In the genomic region with DNA sequence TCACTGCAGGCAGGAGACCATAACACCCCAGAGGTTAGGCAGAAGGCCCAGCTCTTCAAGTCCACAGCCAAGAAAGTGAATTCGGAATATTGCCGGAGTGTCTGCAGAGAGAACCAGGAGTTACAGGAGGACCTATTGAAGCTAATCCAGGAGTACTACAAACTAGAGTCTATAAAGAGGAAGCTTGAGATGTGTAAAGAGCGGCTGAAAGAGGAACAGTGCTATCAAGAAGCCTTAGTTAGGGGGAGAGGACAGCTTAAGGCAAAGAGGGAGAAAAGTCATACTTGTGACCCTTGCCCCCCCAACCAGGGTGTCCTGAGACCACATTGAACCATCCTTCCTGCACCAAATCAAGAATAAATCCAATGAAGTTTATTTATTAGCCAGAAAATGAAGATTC, we compare ENCODE assay signal across 31 mouse cellular contexts. TPM values are rescaled to one million over a fixed set of nuclear protein-coding genes. Genes with fewer than 3 reads are reported as not detected.
DNase-seq lines count a peak whose midpoint lies in the region; ATAC-seq and TF ChIP-seq lines count a peak whose summit lies in the region.
"Had no signal": no experiment of that assay in that cellular context is flagged by ENCODE, and none has a peak within 500 bp of the region (broad histone marks: within the 10 kb centered on the region; RNA-seq: fewer than 3 reads in every experiment).

No protein-coding gene starts in this region.

- ATAC-seq in granulocyte monocyte progenitor cell, adult 5-6 weeks (replicated peaks; ENCODE audit: poor library complexity, severe bottlenecking): peak; percentile 79
- ATAC-seq in neutrophil, adult 5-6 weeks (ENCODE audit: extremely low read depth, insufficient number of reproducible peaks, low FRiP score, poor library complexity, severe bottlenecking): 0 out of 2 replicates have a peak, but pooled peaks have one; percentile 26
- ATAC-seq in hindbrain, embryonic 14.5 days (ENCODE audit: low FRiP score): no peak
- ATAC-seq: forebrain, embryonic 13.5 days; forebrain, embryonic 16.5 days; intestine, postnatal 0 days had no signal

- H3K4me3 ChIP-seq in E14TG2a.4 (replicated peaks; ENCODE audit: low read length) (peak overlapping the region; percentile 89), MEL (ENCODE audit: control insufficient read depth in 1 of 2, insufficient read depth in 1 of 2, low read depth in 2 of 2, low read length in 2 of 2) (no peak overlapping the region)
- no peak overlapping the region for H3K4me3 ChIP-seq in hindbrain, embryonic 14.5 days (replicated peaks; ENCODE audit: low read length)
- H3K4me3 ChIP-seq: forebrain, embryonic 10.5 days; forebrain, embryonic 13.5 days; gastrocnemius, adult 2 months; heart, adult 2 months; heart, embryonic 10.5 days; heart, embryonic 13.5 days; hindbrain, embryonic 15.5 days had no signal

- TF ChIP-seq CTCF in E14TG2a.4 (conservative IDR thresholded peaks at IDR 0.05; ENCODE audit: low read length): no peak
- no peak for TF ChIP-seq CTCF in MEL (IDR thresholded peaks at IDR 0.05 in 2 of 3, conservative IDR thresholded peaks at IDR 0.05 in 1 of 3; ENCODE audit: control insufficient read depth in 1 of 3, insufficient read depth in 1 of 3, low read depth in 2 of 3, low read length in 3 of 3, poor library complexity in 1 of 3, severe bottlenecking in 1 of 3)

- no peak overlapping the region for H3K9ac ChIP-seq in MEL (ENCODE audit: control insufficient read depth, low read depth, low read length, poor library complexity, severe bottlenecking)
- H3K9ac ChIP-seq in hindbrain, embryonic 14.5 days: no peak overlapping the region
- H3K9ac ChIP-seq: forebrain, embryonic 13.5 days; heart, embryonic 13.5 days; hindbrain, embryonic 15.5 days had no signal

- no peak overlapping the region for H3K4me2 ChIP-seq in hindbrain, embryonic 14.5 days (replicated peaks)
- H3K4me2 ChIP-seq: forebrain, embryonic 13.5 days; heart, embryonic 13.5 days; hindbrain, embryonic 15.5 days had no signal

- TF ChIP-seq POLR2A in MEL (IDR thresholded peaks at IDR 0.05; ENCODE audit: control insufficient read depth in 1 of 2, insufficient read depth in 1 of 2, low read depth in 1 of 2, low read length in 2 of 2, poor library complexity in 1 of 2): no peak

- H3K9me3 ChIP-seq in E14TG2a.4 (ENCODE audit: low read length) (no peaks in the 10 kb centered on the region), MEL (replicated peaks; ENCODE audit: insufficient read depth, low read length) (no peaks in the 10 kb centered on the region)
- no peaks in the 10 kb centered on the region for H3K9me3 ChIP-seq in hindbrain, embryonic 14.5 days (ENCODE audit: control insufficient read depth, low read length)
- H3K9me3 ChIP-seq: forebrain, embryonic 10.5 days; forebrain, embryonic 13.5 days; heart, embryonic 10.5 days; heart, embryonic 13.5 days; hindbrain, embryonic 15.5 days had no signal

- WGBS in hindbrain, embryonic 14.5 days: 92% methylated on average over 3 of the region's 3 CpGs

- no peak for TF ChIP-seq RAD21 in MEL (IDR thresholded peaks at IDR 0.05; ENCODE audit: low read depth, low read length)

- peaks cover 50% of the 10 kb centered on the region for H3K36me3 ChIP-seq in E14TG2a.4 (ENCODE audit: insufficient read depth, low read length)
- peaks cover 0 to 2% of the 10 kb centered on the region in 2 experiments; a peak in 1 of 4 replicates for H3K36me3 ChIP-seq in MEL (ENCODE audit: control insufficient read depth in 1 of 2, insufficient read depth in 2 of 2, low read length in 2 of 2)
- H3K36me3 ChIP-seq in hindbrain, embryonic 14.5 days (replicated peaks; ENCODE audit: control insufficient read depth, insufficient read depth): peaks cover 3% of the 10 kb centered on the region

- peaks cover 67% of the 10 kb centered on the region for H3K4me1 ChIP-seq in E14TG2a.4 (replicated peaks; ENCODE audit: low read depth, low read length)
- H3K4me1 ChIP-seq in MEL (ENCODE audit: control insufficient read depth in 1 of 2, insufficient read depth in 2 of 2, low read length in 2 of 2): peaks cover 0 to 7% of the 10 kb centered on the region in 2 experiments; a peak in 2 of 4 replicates
- H3K4me1 ChIP-seq in hindbrain, embryonic 14.5 days (replicated peaks; ENCODE audit: control insufficient read depth, insufficient read depth, low read length): no peaks in the 10 kb centered on the region
- H3K4me1 ChIP-seq: forebrain, embryonic 10.5 days; forebrain, embryonic 13.5 days; heart, embryonic 10.5 days; heart, embryonic 13.5 days; hindbrain, embryonic 15.5 days had no signal

- H3K27me3 ChIP-seq in E14TG2a.4 (ENCODE audit: insufficient read depth, low read length) (no peaks in the 10 kb centered on the region), MEL (ENCODE audit: control insufficient read depth in 1 of 2, insufficient read depth in 2 of 2, low read length in 2 of 2) (no peaks in the 10 kb centered on the region; a peak in 1 of 4 replicates)
- no peaks in the 10 kb centered on the region for H3K27me3 ChIP-seq in hindbrain, embryonic 14.5 days (ENCODE audit: control insufficient read depth, insufficient read depth, low read length)
- H3K27me3 ChIP-seq: forebrain, embryonic 13.5 days; hindbrain, embryonic 15.5 days had no signal

- H3K27ac ChIP-seq in MEL (ENCODE audit: control insufficient read depth, low read depth, low read length): no peak overlapping the region
- no peak overlapping the region for H3K27ac ChIP-seq in hindbrain, embryonic 14.5 days
- H3K27ac ChIP-seq: forebrain, embryonic 10.5 days; forebrain, embryonic 13.5 days; gastrocnemius, adult 2 months; heart, adult 2 months; heart, embryonic 10.5 days; heart, embryonic 13.5 days; hindbrain, embryonic 15.5 days had no signal

- no peak for TF ChIP-seq EP300 in MEL (IDR thresholded peaks at IDR 0.05; ENCODE audit: low read depth in 1 of 2, low read length in 2 of 2)

- DNase-seq in MEL (ENCODE audit: low read depth, low spot score): peak; percentile 67
- no peak for DNase-seq in hindbrain, embryonic 14.5 days (ENCODE audit: low spot score)
- DNase-seq in kidney, postnatal 10 days: no peak
- no peak for DNase-seq in layer of hippocampus, adult 11-12 months (ENCODE audit: low spot score)
- DNase-seq: adrenal gland, adult 8-10 months; adrenal gland, postnatal 25 days; cerebellum, adult 11-12 months; cerebellum, adult 8-10 months; cerebellum, postnatal 10 days; cerebellum, postnatal 36 days; gastrocnemius, adult 2 months; gastrocnemius, postnatal 25 days; heart, adult 2 months; heart, postnatal 14 days; heart, postnatal 4 days had no signal

- H3K79me2 ChIP-seq in MEL (ENCODE audit: control insufficient read depth, insufficient read depth, low read length, poor library complexity): no peaks in the 10 kb centered on the region

TF ChIP-seq in MEL, 35 proteins besides CTCF, POLR2A, EP300 and RAD21 (continues in another document):
- TF ChIP-seq MEF2A (IDR thresholded peaks at IDR 0.05; ENCODE audit: extremely low read depth, insufficient replicate concordance, low read depth, low read length, poor library complexity, severe bottlenecking) (no peak), TAL1 (IDR thresholded peaks at IDR 0.05; ENCODE audit: low read length) (no peak), POLR2AphosphoS2 (IDR thresholded peaks at IDR 0.05; ENCODE audit: low read length) (no peak), MXI1 (IDR thresholded peaks at IDR 0.05; ENCODE audit: low read depth, low read length) (no peak)

RNA-seq across cellular contexts. Expression of gene 4930548H24Rik, which starts 2.3 kb away (rescaled TPM):
- 0.13 and 0.15 TPM in 2 replicates for total RNA-seq in MEL (2012; rRNA removed)
- under 1 TPM in 1 of 2 experiments, not detected in 1; 0.13 TPM for polyA plus RNA-seq in MEL (2012; ENCODE audit: insufficient read depth in 1 of 2, insufficient read length in 2 of 2, low read depth in 1 of 2, low replicate concordance in 2 of 2, missing spikeins in 1 of 2)
- total RNA-seq in granulocyte monocyte progenitor cell, adult 5-6 weeks (2014; fragmentation: Nextera tagmentation): not detected in 2 replicates
- not detected in 2 replicates for total RNA-seq in granulocyte monocyte progenitor cell, adult 5-6 weeks (2017)
- 0.86 and 1.2 TPM in 2 replicates for total RNA-seq in neutrophil, adult 5-6 weeks (2017)
- polyA plus RNA-seq in hindbrain, embryonic 14.5 days (2014; fragmentation: Nextera tagmentation; extraction: Ambion mirVana): not detected in 2 replicates
- total RNA-seq: adrenal gland, postnatal 25 days; gastrocnemius, postnatal 25 days; heart, adult 2 months had no signal
- polyA plus RNA-seq: embryonic facial prominence, embryonic 11.5 days; embryonic facial prominence, embryonic 14.5 days; forebrain, embryonic 16.5 days; gonadal fat pad, adult 2 months; heart, adult 2 months; heart, embryonic 10.5 days; heart, embryonic 13.5 days; heart, embryonic 16.5 days; hindbrain, embryonic 11.5 days; hindbrain, embryonic 15.5 days; intestine, embryonic 14.5 days; intestine, postnatal 0 days had no signal

RNA-seq across cellular contexts. Expression of gene Gpn1, which starts 6.7 kb away (rescaled TPM):
- 59.0 and 75.6 TPM in 2 replicates for total RNA-seq in MEL (2012; rRNA removed)
- polyA plus RNA-seq in MEL (2012; ENCODE audit: insufficient read depth in 1 of 2, insufficient read length in 2 of 2, low read depth in 1 of 2, low replicate concordance in 2 of 2, missing spikeins in 1 of 2): 100 to 1,000 TPM in 1 of 2 experiments, not detected in 1; 125 TPM
- 22.0 and 31.5 TPM in 2 replicates for total RNA-seq in granulocyte monocyte progenitor cell, adult 5-6 weeks (2014; fragmentation: Nextera tagmentation)
- total RNA-seq in granulocyte monocyte progenitor cell, adult 5-6 weeks (2017): 35.3 and 46.6 TPM in 2 replicates
- 20.5 and 26.8 TPM in 2 replicates for total RNA-seq in neutrophil, adult 5-6 weeks (2017)
- 67.8 and 75.2 TPM in 2 replicates for polyA plus RNA-seq in hindbrain, embryonic 14.5 days (2014; fragmentation: Nextera tagmentation; extraction: Ambion mirVana)

RNA-seq across cellular contexts. Expression of gene Zfp512, which starts 35.7 kb away (rescaled TPM):
- total RNA-seq in MEL (2012; rRNA removed): 32.9 and 36.6 TPM in 2 replicates
- polyA plus RNA-seq in MEL (2012; ENCODE audit: insufficient read depth in 1 of 2, insufficient read length in 2 of 2, low read depth in 1 of 2, low replicate concordance in 2 of 2, missing spikeins in 1 of 2): 10 to 100 TPM in 1 of 2 experiments, not detected in 1; 47.0 TPM
- total RNA-seq in granulocyte monocyte progenitor cell, adult 5-6 weeks (2014; fragmentation: Nextera tagmentation): 17.9 and 18.0 TPM in 2 replicates
- 21.5 and 29.5 TPM in 2 replicates for total RNA-seq in granulocyte monocyte progenitor cell, adult 5-6 weeks (2017)
- 38.9 and 42.7 TPM in 2 replicates for total RNA-seq in neutrophil, adult 5-6 weeks (2017)
- polyA plus RNA-seq in hindbrain, embryonic 14.5 days (2014; fragmentation: Nextera tagmentation; extraction: Ambion mirVana): 98.4 and 108 TPM in 2 replicates

RNA-seq across cellular contexts. Expression of gene Slc4a1ap, which starts 38.9 kb away (rescaled TPM):
- total RNA-seq in MEL (2012; rRNA removed): 37.6 and 41.7 TPM in 2 replicates
- 100 to 1,000 TPM in 1 of 2 experiments, 10 to 100 TPM in 1; 41.6 to 523 TPM for polyA plus RNA-seq in MEL (2012; ENCODE audit: insufficient read depth in 1 of 2, insufficient read length in 2 of 2, low read depth in 1 of 2, low replicate concordance in 2 of 2, missing spikeins in 1 of 2)
- total RNA-seq in granulocyte monocyte progenitor cell, adult 5-6 weeks (2014; fragmentation: Nextera tagmentation): 32.1 and 37.3 TPM in 2 replicates
- total RNA-seq in granulocyte monocyte progenitor cell, adult 5-6 weeks (2017): 45.1 and 53.4 TPM in 2 replicates
- 97.4 and 104 TPM in 2 replicates for total RNA-seq in neutrophil, adult 5-6 weeks (2017)
- 27.0 and 31.8 TPM in 2 replicates for polyA plus RNA-seq in hindbrain, embryonic 14.5 days (2014; fragmentation: Nextera tagmentation; extraction: Ambion mirVana)

RNA-seq across cellular contexts. Expression of gene Supt7l, which starts 39.7 kb away (rescaled TPM):
- total RNA-seq in MEL (2012; rRNA removed): 15.9 and 19.3 TPM in 2 replicates
- polyA plus RNA-seq in MEL (2012; ENCODE audit: insufficient read depth in 1 of 2, insufficient read length in 2 of 2, low read depth in 1 of 2, low replicate concordance in 2 of 2, missing spikeins in 1 of 2): 10 to 100 TPM in 1 of 2 experiments, not detected in 1; 23.6 TPM
- 13.8 and 19.2 TPM in 2 replicates for total RNA-seq in granulocyte monocyte progenitor cell, adult 5-6 weeks (2014; fragmentation: Nextera tagmentation)
- 18.0 and 20.3 TPM in 2 replicates for total RNA-seq in granulocyte monocyte progenitor cell, adult 5-6 weeks (2017)
- total RNA-seq in neutrophil, adult 5-6 weeks (2017): 15.3 and 16.2 TPM in 2 replicates
- polyA plus RNA-seq in hindbrain, embryonic 14.5 days (2014; fragmentation: Nextera tagmentation; extraction: Ambion mirVana): 13.3 and 18.3 TPM in 2 replicates
